ENCODE assay signal across 8 mouse cellular contexts in the genomic region with DNA sequence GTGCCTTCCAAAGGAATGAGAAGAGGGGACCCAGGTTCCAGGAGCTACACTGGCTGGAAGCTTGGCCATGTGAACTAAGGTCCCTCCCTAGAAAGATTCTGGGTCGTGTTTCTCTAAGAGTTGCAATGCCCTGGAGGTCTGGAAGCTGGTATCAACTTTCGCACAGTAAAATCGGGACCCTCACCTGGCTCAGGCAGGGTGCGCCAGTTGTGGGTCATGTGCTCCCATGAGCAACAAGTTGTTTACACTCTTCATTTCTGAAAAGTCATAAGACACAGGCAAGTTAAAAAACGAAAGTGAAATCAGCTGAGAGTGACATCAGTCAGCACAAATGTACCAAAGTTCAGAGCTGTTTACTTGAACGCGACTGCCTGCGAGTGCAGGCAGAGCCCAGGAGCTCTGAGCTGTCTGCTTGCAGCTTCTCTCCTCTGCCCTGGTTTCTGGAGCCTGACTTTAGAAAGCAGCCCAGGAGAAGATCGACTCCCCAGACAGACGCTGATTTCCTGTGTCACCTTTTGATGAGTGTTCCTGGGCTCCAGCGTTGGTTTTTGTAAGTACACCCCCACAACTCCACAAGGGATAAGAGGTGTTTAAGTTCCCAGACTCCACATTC. TPM values are rescaled to one million over a fixed set of nuclear protein-coding genes. Genes with fewer than 3 reads are reported as not detected.
DNase-seq lines count a peak whose midpoint lies in the region; ATAC-seq and TF ChIP-seq lines count a peak whose summit lies in the region.

A gene (plus strand): TSS at position 356 of the 613 bp plus-strand sequence.

- peak within 1 kb of the TSS; percentile 71 for H3K9ac ChIP-seq in CH12.LX (ENCODE audit: insufficient read depth, low read depth)
- H3K9ac ChIP-seq in forebrain, embryonic 14.5 days (ENCODE audit: low read length): no peak within 1 kb of the TSS

- peak; percentile 58 for ATAC-seq in megakaryocyte-erythroid progenitor cell, adult 5-6 weeks (replicated peaks; ENCODE audit: low FRiP score, low TSS enrichment, poor library complexity, severe bottlenecking)
- no peak for ATAC-seq in forebrain, embryonic 14.5 days

- peak within 1 kb of the TSS; percentile 83 for H3K4me2 ChIP-seq in CH12.LX (ENCODE audit: insufficient read depth, low read depth, poor library complexity, severe bottlenecking)
- H3K4me2 ChIP-seq in forebrain, embryonic 14.5 days (ENCODE audit: low read length): no peak within 1 kb of the TSS

- H3K27me3 ChIP-seq in CH12.LX (replicated peaks): no peaks in the 10 kb centered on the region
- H3K27me3 ChIP-seq in forebrain, embryonic 14.5 days (replicated peaks; ENCODE audit: control insufficient read depth, insufficient read depth, low read length): no peaks in the 10 kb centered on the region

- peaks cover 0 to 2% of the 10 kb centered on the region in 2 experiments for H3K36me3 ChIP-seq in CH12.LX (replicated peaks in 1 of 2; ENCODE audit: control insufficient read depth in 1 of 2, insufficient read depth in 1 of 2, low read length in 1 of 2)
- H3K36me3 ChIP-seq in forebrain, embryonic 14.5 days (ENCODE audit: control insufficient read depth, insufficient read depth, low read length): no peaks in the 10 kb centered on the region

- TF ChIP-seq POLR2A in CH12.LX (IDR thresholded peaks at IDR 0.05; ENCODE audit: low read depth, low read length): peak; percentile 36; the same call in 1 of the 2 replicates

- TF ChIP-seq RAD21 in CH12.LX (IDR thresholded peaks at IDR 0.05; ENCODE audit: low read depth, low read length): no peak

- no peaks in the 10 kb centered on the region for H3K9me3 ChIP-seq in CH12.LX (replicated peaks; ENCODE audit: low read length)
- H3K9me3 ChIP-seq in forebrain, embryonic 14.5 days (replicated peaks; ENCODE audit: control insufficient read depth, low read length): no peaks in the 10 kb centered on the region

- H3K4me1 ChIP-seq in CH12.LX (ENCODE audit: control insufficient read depth in 1 of 2, insufficient read depth in 2 of 2): peaks cover 22 to 55% of the 10 kb centered on the region in 2 experiments
- no peaks in the 10 kb centered on the region for H3K4me1 ChIP-seq in forebrain, embryonic 14.5 days (ENCODE audit: control insufficient read depth, insufficient read depth, low read length)

- in situ Hi-C loops in CH12.LX (cut with MboI; ENCODE audit: low pct_ligation_motif_present, low pct_unique_long_range_greater_than_20kb, low sequenced_read_pairs): no loop called here

- TF ChIP-seq EP300 in CH12.LX (IDR thresholded peaks at IDR 0.05; ENCODE audit: low read length): no peak

- H3K4me3 ChIP-seq in CH12.LX (replicated peaks in 1 of 3; ENCODE audit: low read depth in 2 of 3, low read length in 2 of 3, poor library complexity in 1 of 3): peak within 1 kb of the TSS; percentile 55 to 68 (median 58)
- no peak within 1 kb of the TSS for H3K4me3 ChIP-seq in forebrain, embryonic 14.5 days (ENCODE audit: low read depth, low read length)

- dilution Hi-C loops in CH12.LX (cut with MboI; ENCODE audit: extremely low pct_ligation_motif_present, extremely low pct_unique_long_range_greater_than_20kb, low sequenced_read_pairs): no loop called here

- WGBS in forebrain, embryonic 14.5 days: 72% methylated on average over 11 of the region's 11 CpGs

- peak; percentile 57 for DNase-seq in CH12.LX (ENCODE audit: extremely low read depth)
- DNase-seq in adrenal gland, postnatal 14 days: peak; percentile 67
- peak; percentile 80 to 81 for DNase-seq in heart, adult 9 months (ENCODE audit: low spot score in 2 of 2)
- peak; percentile 59 for DNase-seq in kidney, postnatal 10 days
- DNase-seq in left cerebral cortex, postnatal 4 days: no peak
- DNase-seq in forebrain, embryonic 14.5 days (ENCODE audit: low spot score): no peak
- DNase-seq in frontal cortex, postnatal 10 days (ENCODE audit: low spot score in 2 of 2): no peak

- peak within 1 kb of the TSS; percentile 66 for H3K27ac ChIP-seq in CH12.LX (ENCODE audit: insufficient read depth, low read depth)
- H3K27ac ChIP-seq in forebrain, embryonic 14.5 days (ENCODE audit: low read depth, low read length): no peak within 1 kb of the TSS

- H3K79me2 ChIP-seq in CH12.LX (replicated peaks; ENCODE audit: control insufficient read depth, extremely low read depth, insufficient read depth, poor library complexity, severe bottlenecking): no peaks in the 10 kb centered on the region; the same call in 1 of the 2 replicates

- no peak for TF ChIP-seq CTCF in CH12.LX (conservative IDR thresholded peaks at IDR 0.05 in 1 of 2, IDR thresholded peaks at IDR 0.05 in 1 of 2; ENCODE audit: low read depth in 2 of 2, low read length in 2 of 2)

- intact Hi-C loops in left cerebral cortex, postnatal 4 days (cut with DNase I): no loop called here

TF ChIP-seq in CH12.LX, 34 proteins besides CTCF, POLR2A, EP300 and RAD21:
- peak; percentile 99 for TF ChIP-seq ETS1 (conservative IDR thresholded peaks at IDR 0.05; ENCODE audit: low read depth, low read length)
- peak; percentile 34; the same call in 1 of the 2 replicates for TF ChIP-seq MAFK (IDR thresholded peaks at IDR 0.05; ENCODE audit: insufficient replicate concordance, low read length)
- TF ChIP-seq ZKSCAN1 (IDR thresholded peaks at IDR 0.05; ENCODE audit: borderline replicate concordance, low read depth, low read length): no peak
- TF ChIP-seq JUND (conservative IDR thresholded peaks at IDR 0.05; ENCODE audit: low read depth, low read length): peak; percentile 62; the same call in 1 of the 2 replicates
- no peak for TF ChIP-seq CHD2 (IDR thresholded peaks at IDR 0.05; ENCODE audit: low read length)
- peak; percentile 87 for TF ChIP-seq BHLHE40 (IDR thresholded peaks at IDR 0.05; ENCODE audit: low read depth, low read length)
- peak; percentile 18; the same call in 1 of the 2 replicates for TF ChIP-seq TCF12 (IDR thresholded peaks at IDR 0.05; ENCODE audit: low read depth, low read length)
- TF ChIP-seq MAZ (IDR thresholded peaks at IDR 0.05; ENCODE audit: low read depth, low read length): no peak
- TF ChIP-seq SIN3A (IDR thresholded peaks at IDR 0.05; ENCODE audit: low read length): peak; percentile 95
- TF ChIP-seq IRF4 (IDR thresholded peaks at IDR 0.05; ENCODE audit: low read depth, low read length): peak; percentile 87
- TF ChIP-seq JUN (IDR thresholded peaks at IDR 0.05; ENCODE audit: insufficient read depth, low read depth, low read length): peak; percentile 83

RNA-seq across cellular contexts. Expression of the gene that starts here (rescaled TPM):
- total RNA-seq in CH12.LX (2012; rRNA removed) (1.9 and 3.6 TPM in 2 replicates), CH12.LX (2014; rRNA removed) (1.2 TPM in 2 replicates)
- 2.1 and 2.8 TPM in 2 replicates for polyA plus RNA-seq in CH12.LX (2012; ENCODE audit: insufficient read length, low read depth)
- total RNA-seq in adrenal gland, postnatal 14 days (2021): 22.5 and 28.9 TPM in 2 replicates
- total RNA-seq in megakaryocyte-erythroid progenitor cell, adult 5-6 weeks (2014; fragmentation: Nextera tagmentation): 1.8 and 1.9 TPM in 2 replicates
- total RNA-seq in megakaryocyte-erythroid progenitor cell, adult 5-6 weeks (2017): 2.2 and 3.7 TPM in 2 replicates
- total RNA-seq in left cerebral cortex, postnatal 4 days (2021): 1 to 10 TPM in 1 of 2 experiments, under 1 TPM in 1; 0.84 to 1.4 TPM
- polyA plus RNA-seq in forebrain, embryonic 14.5 days (2014; fragmentation: Nextera tagmentation; extraction: Ambion mirVana): 0.65 and 0.79 TPM in 2 replicates

Comparison
In these comparisons a context has a peak if more than half of its experiments do, and no peak if none do; other contexts are left out.
1. DNase-seq: peak in CH12.LX (single experiment), adrenal gland, postnatal 14 days (single experiment), heart, adult 9 months (2 of 2) and kidney, postnatal 10 days (single experiment); none in left cerebral cortex, postnatal 4 days (single experiment), forebrain, embryonic 14.5 days (single experiment) and frontal cortex, postnatal 10 days (0 of 2).